Mouse (Mus musculus): ENCODE results near the gene Pax2. TPM values are rescaled to one million over a fixed set of nuclear protein-coding genes. Genes with fewer than 3 reads are reported as not detected.

Gene Pax2
- polyA plus RNA-seq, 1 experiment from 2014 or later, result not detected

- H3K27ac ChIP-seq (ENCODE audit: low read length), result no peak overlapping the region
- peaks cover 24% of the 10 kb centered on the region for H3K4me1 ChIP-seq (ENCODE audit: control insufficient read depth, insufficient read depth, low read length)
- H3K4me3 ChIP-seq (ENCODE audit: low read length), result no peak overlapping the region
- no peaks in the 10 kb centered on the region for H3K36me3 ChIP-seq (ENCODE audit: control insufficient read depth, insufficient read depth, low read length)
- H3K9ac ChIP-seq (ENCODE audit: low read depth, low read length), result no peak overlapping the region
- H3K27me3 ChIP-seq (replicated peaks; ENCODE audit: control insufficient read depth, insufficient read depth, low read length), result peaks cover 90% of the 10 kb centered on the region
- no peak overlapping the region for H3K4me2 ChIP-seq (ENCODE audit: low read depth, low read length)
- H3K9me3 ChIP-seq (ENCODE audit: control insufficient read depth, low read length), result no peaks in the 10 kb centered on the region
- 4% methylated on average over 14 of the region's 14 CpGs for WGBS
- no peak for ATAC-seq
Observed at GRCm38 (mm10) chr19:44753361-44753760, 2.5 kb upstream of the Pax2 start.

- H3K4me3 ChIP-seq (ENCODE audit: low read length), result no peak overlapping the region
- H3K27me3 ChIP-seq (replicated peaks; ENCODE audit: control insufficient read depth, insufficient read depth, low read length), result peaks cover 89% of the 10 kb centered on the region
- no peaks in the 10 kb centered on the region for H3K9me3 ChIP-seq (ENCODE audit: control insufficient read depth, low read length)
- no peaks in the 10 kb centered on the region for H3K36me3 ChIP-seq (ENCODE audit: control insufficient read depth, insufficient read depth, low read length)
- no peak overlapping the region for H3K4me2 ChIP-seq (ENCODE audit: low read depth, low read length)
- peaks cover 24% of the 10 kb centered on the region for H3K4me1 ChIP-seq (ENCODE audit: control insufficient read depth, insufficient read depth, low read length)
- H3K9ac ChIP-seq (ENCODE audit: low read depth, low read length), result no peak overlapping the region
- H3K27ac ChIP-seq (ENCODE audit: low read length), result no peak overlapping the region
- 2% methylated on average over 16 of the region's 16 CpGs for WGBS
- no peak for ATAC-seq
Observed at GRCm38 (mm10) chr19:44754461-44755377, 1.1 kb upstream of the Pax2 start.

DNA sequence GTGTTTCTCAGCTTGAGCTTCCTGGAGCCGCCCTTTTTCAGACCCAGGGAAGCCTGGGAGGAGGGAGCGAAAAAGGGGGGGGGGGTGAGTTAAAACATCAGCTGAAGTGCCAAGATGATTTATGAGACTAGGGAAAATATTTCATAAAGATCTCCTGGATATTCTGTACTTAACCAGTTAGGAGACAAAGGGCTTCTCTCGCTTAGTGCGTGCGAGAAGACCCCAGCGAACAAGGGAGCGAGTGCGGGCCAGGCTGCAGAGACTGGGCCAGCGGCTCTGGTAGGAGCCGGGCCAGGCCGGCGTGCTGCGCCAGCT, 510 bp upstream of the Pax2 start:
- Histone ChIP-seq H3K27ac (ENCODE audit: low read length) (no peak overlapping the region), H3K4me2 (ENCODE audit: low read depth, low read length) (no peak overlapping the region), H3K9me3 (ENCODE audit: control insufficient read depth, low read length) (no peaks in the 10 kb centered on the region), H3K9ac (ENCODE audit: low read depth, low read length) (no peak overlapping the region), H3K36me3 (ENCODE audit: control insufficient read depth, insufficient read depth, low read length) (no peaks in the 10 kb centered on the region), H3K4me1 (ENCODE audit: control insufficient read depth, insufficient read depth, low read length) (peaks cover 21% of the 10 kb centered on the region), H3K4me3 (ENCODE audit: low read length) (no peak overlapping the region), H3K27me3 (replicated peaks; ENCODE audit: control insufficient read depth, insufficient read depth, low read length) (peaks cover 88% of the 10 kb centered on the region)
- under 1% methylated on average over 13 of the region's 13 CpGs for WGBS
- no peak for ATAC-seq

DNA sequence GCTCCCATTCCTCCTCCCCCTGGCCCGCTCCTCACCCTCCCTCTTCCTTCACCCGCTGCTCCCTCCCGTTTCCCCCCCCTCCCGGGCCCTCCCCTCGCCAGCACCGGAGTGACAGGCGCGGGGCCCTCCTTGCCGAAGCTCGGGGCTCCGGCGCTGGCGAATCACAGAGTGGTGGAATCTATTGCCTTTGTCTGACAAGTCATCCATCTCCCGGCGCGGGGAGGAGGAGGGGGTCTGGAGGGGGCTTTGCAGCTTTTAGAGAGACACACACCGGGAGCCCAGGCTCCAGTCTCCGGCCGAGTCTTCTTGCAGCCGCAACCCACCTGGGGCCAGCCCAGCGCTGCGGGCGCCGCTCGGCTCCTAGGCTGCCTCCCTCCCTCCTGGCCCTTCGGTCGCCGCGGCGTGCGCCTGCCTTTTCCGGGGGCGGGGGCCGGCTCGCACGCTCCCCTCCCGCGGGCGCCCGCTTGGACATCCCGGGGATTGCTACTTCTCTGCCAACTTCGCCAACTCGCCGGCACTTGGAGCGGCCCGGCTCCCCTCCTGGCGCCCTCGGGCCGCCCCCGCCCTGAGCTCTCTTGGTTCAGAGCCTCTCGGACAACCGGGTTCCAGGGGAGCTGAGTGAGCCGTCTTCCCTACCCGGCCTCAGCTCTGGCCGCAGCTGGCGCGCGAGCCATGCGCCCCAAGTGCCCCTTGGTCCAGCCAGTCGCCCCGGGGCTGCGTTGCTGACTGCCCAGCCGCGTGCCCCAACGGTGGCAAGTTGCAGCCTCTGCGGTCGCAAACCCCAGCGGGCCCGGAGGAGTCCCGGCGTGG, 781 bp downstream of the Pax2 start:
- Histone ChIP-seq H3K36me3 (ENCODE audit: control insufficient read depth, insufficient read depth, low read length) (no peaks in the 10 kb centered on the region), H3K27ac (ENCODE audit: low read length) (no peak overlapping the region), H3K4me2 (ENCODE audit: low read depth, low read length) (peak overlapping the region; percentile 59), H3K4me1 (ENCODE audit: control insufficient read depth, insufficient read depth, low read length) (peaks cover 17% of the 10 kb centered on the region), H3K9ac (ENCODE audit: low read depth, low read length) (no peak overlapping the region), H3K9me3 (ENCODE audit: control insufficient read depth, low read length) (no peaks in the 10 kb centered on the region), H3K27me3 (replicated peaks; ENCODE audit: control insufficient read depth, insufficient read depth, low read length) (peaks cover 88% of the 10 kb centered on the region), H3K4me3 (ENCODE audit: low read length) (peak overlapping the region; percentile 43)
- peak; percentile 23; the same call in 1 of the 2 replicates for ATAC-seq
- WGBS, result under 1% methylated on average over 68 of the region's 71 CpGs

- peak overlapping the region; percentile 59; the same call in 1 of the 2 replicates for H3K4me2 ChIP-seq (ENCODE audit: low read depth, low read length)
- no peak for ATAC-seq
- no peak overlapping the region for H3K9ac ChIP-seq (ENCODE audit: low read depth, low read length)
- under 1% methylated on average over 33 of the region's 38 CpGs for WGBS
- H3K9me3 ChIP-seq (ENCODE audit: control insufficient read depth, low read length), result no peaks in the 10 kb centered on the region
- H3K4me3 ChIP-seq (ENCODE audit: low read length), result peak overlapping the region; percentile 43
- no peak overlapping the region for H3K27ac ChIP-seq (ENCODE audit: low read length)
- peaks cover 17% of the 10 kb centered on the region for H3K4me1 ChIP-seq (ENCODE audit: control insufficient read depth, insufficient read depth, low read length)
- H3K36me3 ChIP-seq (ENCODE audit: control insufficient read depth, insufficient read depth, low read length), result no peaks in the 10 kb centered on the region
- peaks cover 87% of the 10 kb centered on the region for H3K27me3 ChIP-seq (replicated peaks; ENCODE audit: control insufficient read depth, insufficient read depth, low read length)
Observed at GRCm38 (mm10) chr19:44757231-44757871, 1.5 kb downstream of the Pax2 start.

DNA sequence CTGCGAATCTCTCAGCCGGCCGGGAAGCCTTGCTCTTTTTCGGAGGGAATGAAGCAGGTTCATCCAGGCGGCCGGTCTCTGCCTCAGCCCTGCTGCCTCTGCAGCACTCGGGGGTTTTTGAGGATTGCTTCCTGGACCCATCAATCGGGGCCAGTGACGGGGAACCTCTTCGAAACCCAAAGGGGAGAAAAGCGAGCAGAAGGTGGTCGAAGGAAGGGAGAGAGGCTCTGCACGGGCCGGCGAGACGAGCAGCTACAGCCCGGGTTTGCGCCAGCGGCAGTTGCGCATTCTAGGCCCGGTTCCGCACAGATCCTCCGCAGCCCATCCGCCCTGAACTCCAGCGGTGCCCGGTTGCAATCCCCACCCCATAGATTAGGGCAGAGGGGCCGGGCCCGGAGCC, 3.0 kb downstream of the Pax2 start:
- 2% methylated on average over 28 of the region's 28 CpGs for WGBS
- Histone ChIP-seq H3K4me1 (ENCODE audit: control insufficient read depth, insufficient read depth, low read length) (peaks cover 17% of the 10 kb centered on the region), H3K9ac (ENCODE audit: low read depth, low read length) (no peak overlapping the region), H3K4me2 (ENCODE audit: low read depth, low read length) (no peak overlapping the region), H3K27ac (ENCODE audit: low read length) (no peak overlapping the region), H3K27me3 (replicated peaks; ENCODE audit: control insufficient read depth, insufficient read depth, low read length) (peaks cover 86% of the 10 kb centered on the region), H3K36me3 (ENCODE audit: control insufficient read depth, insufficient read depth, low read length) (no peaks in the 10 kb centered on the region), H3K4me3 (ENCODE audit: low read length) (no peak overlapping the region), H3K9me3 (ENCODE audit: control insufficient read depth, low read length) (no peaks in the 10 kb centered on the region)
- no peak for ATAC-seq

DNA sequence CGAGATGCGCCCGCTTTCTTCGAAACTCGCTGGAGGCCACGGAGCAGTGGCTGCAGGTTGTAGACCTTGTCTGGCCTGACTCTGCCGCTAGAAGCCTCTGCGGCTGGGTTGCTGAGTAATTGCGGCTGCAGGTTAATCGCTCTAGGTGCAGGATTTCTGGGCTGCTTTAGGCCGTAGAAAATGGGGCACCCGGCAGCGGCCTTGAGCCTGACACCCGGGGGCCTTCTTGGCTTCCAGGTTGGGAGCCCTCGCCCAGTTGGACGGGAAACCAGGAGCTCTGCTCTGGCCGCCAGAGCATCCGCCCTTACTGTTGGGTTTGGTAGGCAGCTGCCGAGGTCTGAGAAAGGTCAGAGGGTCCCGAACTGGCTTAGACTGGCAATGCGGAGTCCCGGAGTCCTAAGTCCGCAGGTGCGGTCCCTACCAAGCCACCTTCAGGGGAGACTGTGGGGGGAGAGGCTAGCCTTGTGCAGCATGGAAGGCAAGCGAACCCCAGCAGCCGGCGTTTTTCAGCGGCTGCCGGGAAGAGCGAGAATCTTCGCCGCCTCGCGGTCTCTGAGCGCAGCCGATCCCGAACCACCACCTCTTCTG, 3.8 kb downstream of the Pax2 start:
- Histone ChIP-seq H3K9ac (ENCODE audit: low read depth, low read length) (no peak overlapping the region), H3K9me3 (ENCODE audit: control insufficient read depth, low read length) (no peaks in the 10 kb centered on the region), H3K4me3 (ENCODE audit: low read length) (no peak overlapping the region), H3K36me3 (ENCODE audit: control insufficient read depth, insufficient read depth, low read length) (no peaks in the 10 kb centered on the region), H3K4me1 (ENCODE audit: control insufficient read depth, insufficient read depth, low read length) (peaks cover 17% of the 10 kb centered on the region), H3K27me3 (replicated peaks; ENCODE audit: control insufficient read depth, insufficient read depth, low read length) (peaks cover 88% of the 10 kb centered on the region), H3K4me2 (ENCODE audit: low read depth, low read length) (no peak overlapping the region), H3K27ac (ENCODE audit: low read length) (no peak overlapping the region)
- no peak for ATAC-seq
- WGBS, result under 1% methylated on average over 37 of the region's 37 CpGs

- H3K27ac ChIP-seq (ENCODE audit: low read length), result no peak overlapping the region
- H3K4me1 ChIP-seq (ENCODE audit: control insufficient read depth, insufficient read depth, low read length), result peaks cover 16% of the 10 kb centered on the region
- WGBS, result 2% methylated on average over 39 of the region's 39 CpGs
- ATAC-seq, result no peak
- H3K9ac ChIP-seq (ENCODE audit: low read depth, low read length), result no peak overlapping the region
- no peak overlapping the region for H3K4me3 ChIP-seq (ENCODE audit: low read length)
- no peak overlapping the region for H3K4me2 ChIP-seq (ENCODE audit: low read depth, low read length)
- no peaks in the 10 kb centered on the region for H3K36me3 ChIP-seq (ENCODE audit: control insufficient read depth, insufficient read depth, low read length)
- H3K9me3 ChIP-seq (ENCODE audit: control insufficient read depth, low read length), result no peaks in the 10 kb centered on the region
- peaks cover 88% of the 10 kb centered on the region for H3K27me3 ChIP-seq (replicated peaks; ENCODE audit: control insufficient read depth, insufficient read depth, low read length)
Observed at GRCm38 (mm10) chr19:44760259-44761131, 4.7 kb downstream of the Pax2 start.
